Mouse (Mus musculus): ENCODE measurements around the gene Fam71b. TPM values are rescaled to one million over a fixed set of nuclear protein-coding genes. Genes with fewer than 3 reads are reported as not detected.

The Fam71b gene
- polyA plus RNA-seq, 1 experiment from 2014 or later, result not detected

- Histone ChIP-seq H3K36me3 (ENCODE audit: control insufficient read depth, insufficient read depth, low read length) (no peaks in the 10 kb centered on the region), H3K4me1 (ENCODE audit: control insufficient read depth, insufficient read depth, low read length) (no peaks in the 10 kb centered on the region), H3K4me2 (ENCODE audit: low read length) (no peak overlapping the region), H3K27me3 (ENCODE audit: control insufficient read depth, insufficient read depth, low read depth, low read length) (no peaks in the 10 kb centered on the region), H3K9me3 (replicated peaks; ENCODE audit: control insufficient read depth, low read length, poor library complexity, severe bottlenecking) (no peaks in the 10 kb centered on the region), H3K9ac (ENCODE audit: low read depth, low read length) (no peak overlapping the region), H3K27ac (ENCODE audit: low read length) (no peak overlapping the region), H3K4me3 (ENCODE audit: low read depth, low read length) (no peak overlapping the region)
- 51% methylated on average over 3 of the region's 3 CpGs for WGBS
- ATAC-seq, result no peak
These were observed 5.7 kb upstream of the Fam71b start for GRCm38 (mm10) chr11:46390621-46391020.

DNA sequence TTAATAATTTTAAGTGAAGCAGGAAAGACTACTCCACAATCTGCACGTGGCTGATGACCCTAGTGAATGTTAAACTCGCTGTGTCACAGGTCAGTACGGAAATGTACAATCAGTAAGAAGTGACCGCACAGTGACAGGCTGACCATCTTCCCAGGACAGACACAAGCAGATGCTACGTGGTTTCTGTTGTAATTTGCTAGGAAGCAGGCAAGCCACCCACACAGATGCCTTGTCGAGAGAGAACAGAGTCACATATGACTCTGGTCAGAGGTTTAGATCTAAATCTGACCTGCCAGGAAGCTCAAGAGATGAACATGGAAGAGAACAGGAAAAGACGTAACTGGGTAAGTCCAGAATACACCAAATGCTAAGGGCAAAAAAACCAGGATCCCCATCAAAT is 3.5 kb upstream of the Fam71b start:
- no peak for ATAC-seq
- Histone ChIP-seq H3K4me3 (ENCODE audit: low read depth, low read length) (no peak overlapping the region), H3K9ac (ENCODE audit: low read depth, low read length) (no peak overlapping the region), H3K27me3 (ENCODE audit: control insufficient read depth, insufficient read depth, low read depth, low read length) (no peaks in the 10 kb centered on the region), H3K27ac (ENCODE audit: low read length) (no peak overlapping the region), H3K4me2 (ENCODE audit: low read length) (no peak overlapping the region), H3K4me1 (ENCODE audit: control insufficient read depth, insufficient read depth, low read length) (no peaks in the 10 kb centered on the region), H3K36me3 (ENCODE audit: control insufficient read depth, insufficient read depth, low read length) (no peaks in the 10 kb centered on the region), H3K9me3 (replicated peaks; ENCODE audit: control insufficient read depth, low read length, poor library complexity, severe bottlenecking) (no peaks in the 10 kb centered on the region)
- 86% methylated on average over 7 of the region's 7 CpGs for WGBS

GRCm38 (mm10) chr11:46393413-46393812 is 2.9 kb upstream of the Fam71b start:
- H3K4me2 ChIP-seq (ENCODE audit: low read length), result no peak overlapping the region
- H3K36me3 ChIP-seq (ENCODE audit: control insufficient read depth, insufficient read depth, low read length), result no peaks in the 10 kb centered on the region
- WGBS, result 88% methylated on average over 4 of the region's 4 CpGs
- no peaks in the 10 kb centered on the region for H3K9me3 ChIP-seq (replicated peaks; ENCODE audit: control insufficient read depth, low read length, poor library complexity, severe bottlenecking)
- no peak overlapping the region for H3K9ac ChIP-seq (ENCODE audit: low read depth, low read length)
- no peaks in the 10 kb centered on the region for H3K27me3 ChIP-seq (ENCODE audit: control insufficient read depth, insufficient read depth, low read depth, low read length)
- H3K27ac ChIP-seq (ENCODE audit: low read length), result no peak overlapping the region
- ATAC-seq, result no peak
- H3K4me1 ChIP-seq (ENCODE audit: control insufficient read depth, insufficient read depth, low read length), result no peaks in the 10 kb centered on the region
- H3K4me3 ChIP-seq (ENCODE audit: low read depth, low read length), result no peak overlapping the region

- 88% methylated on average over 2 of the region's 2 CpGs for WGBS
- Histone ChIP-seq H3K27me3 (ENCODE audit: control insufficient read depth, insufficient read depth, low read depth, low read length) (no peaks in the 10 kb centered on the region), H3K36me3 (ENCODE audit: control insufficient read depth, insufficient read depth, low read length) (no peaks in the 10 kb centered on the region), H3K4me1 (ENCODE audit: control insufficient read depth, insufficient read depth, low read length) (no peaks in the 10 kb centered on the region), H3K9ac (ENCODE audit: low read depth, low read length) (no peak overlapping the region), H3K4me3 (ENCODE audit: low read depth, low read length) (no peak overlapping the region), H3K9me3 (replicated peaks; ENCODE audit: control insufficient read depth, low read length, poor library complexity, severe bottlenecking) (no peaks in the 10 kb centered on the region), H3K27ac (ENCODE audit: low read length) (no peak overlapping the region), H3K4me2 (ENCODE audit: low read length) (no peak overlapping the region)
- ATAC-seq, result no peak
These were observed 1.3 kb upstream of the Fam71b start for GRCm38 (mm10) chr11:46395088-46395487.

GRCm38 (mm10) chr11:46395698-46396097 is 661 bp upstream of the Fam71b start:
- Histone ChIP-seq H3K9ac (ENCODE audit: low read depth, low read length) (no peak overlapping the region), H3K36me3 (ENCODE audit: control insufficient read depth, insufficient read depth, low read length) (no peaks in the 10 kb centered on the region), H3K4me2 (ENCODE audit: low read length) (no peak overlapping the region), H3K4me1 (ENCODE audit: control insufficient read depth, insufficient read depth, low read length) (no peaks in the 10 kb centered on the region), H3K9me3 (replicated peaks; ENCODE audit: control insufficient read depth, low read length, poor library complexity, severe bottlenecking) (no peaks in the 10 kb centered on the region), H3K27me3 (ENCODE audit: control insufficient read depth, insufficient read depth, low read depth, low read length) (no peaks in the 10 kb centered on the region), H3K27ac (ENCODE audit: low read length) (no peak overlapping the region), H3K4me3 (ENCODE audit: low read depth, low read length) (no peak overlapping the region)
- ATAC-seq, result no peak
- 95% methylated on average over 2 of the region's 2 CpGs for WGBS

DNA sequence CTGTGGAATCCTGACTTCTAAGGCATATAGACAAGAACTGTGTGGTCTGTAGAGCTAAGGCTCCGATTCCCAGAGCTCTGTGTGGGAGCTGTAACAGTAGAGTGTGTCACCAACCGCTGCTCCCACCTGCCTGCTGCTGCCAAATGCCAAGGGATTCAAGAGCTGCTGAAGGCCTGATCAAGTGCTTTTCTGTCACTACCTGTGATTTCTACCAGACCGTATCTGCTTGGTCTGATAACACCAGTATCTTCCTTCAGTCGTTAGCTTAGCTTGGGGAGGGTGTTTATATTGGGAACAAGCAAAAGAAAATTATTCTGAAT is 461 bp downstream of the Fam71b start:
- no peak overlapping the region for H3K9ac ChIP-seq (ENCODE audit: low read depth, low read length)
- WGBS, result 94% methylated on average over 4 of the region's 4 CpGs
- no peaks in the 10 kb centered on the region for H3K27me3 ChIP-seq (ENCODE audit: control insufficient read depth, insufficient read depth, low read depth, low read length)
- no peaks in the 10 kb centered on the region for H3K4me1 ChIP-seq (ENCODE audit: control insufficient read depth, insufficient read depth, low read length)
- no peaks in the 10 kb centered on the region for H3K36me3 ChIP-seq (ENCODE audit: control insufficient read depth, insufficient read depth, low read length)
- no peak for ATAC-seq
- H3K9me3 ChIP-seq (replicated peaks; ENCODE audit: control insufficient read depth, low read length, poor library complexity, severe bottlenecking), result no peaks in the 10 kb centered on the region
- no peak overlapping the region for H3K27ac ChIP-seq (ENCODE audit: low read length)
- no peak overlapping the region for H3K4me2 ChIP-seq (ENCODE audit: low read length)
- H3K4me3 ChIP-seq (ENCODE audit: low read depth, low read length), result no peak overlapping the region

GRCm38 (mm10) chr11:46397900-46398299 is 1.5 kb downstream of the Fam71b start:
- no peaks in the 10 kb centered on the region for H3K9me3 ChIP-seq (replicated peaks; ENCODE audit: control insufficient read depth, low read length, poor library complexity, severe bottlenecking)
- no peak for ATAC-seq
- no peak overlapping the region for H3K9ac ChIP-seq (ENCODE audit: low read depth, low read length)
- H3K36me3 ChIP-seq (ENCODE audit: control insufficient read depth, insufficient read depth, low read length), result no peaks in the 10 kb centered on the region
- H3K4me2 ChIP-seq (ENCODE audit: low read length), result no peak overlapping the region
- H3K27ac ChIP-seq (ENCODE audit: low read length), result no peak overlapping the region
- H3K4me3 ChIP-seq (ENCODE audit: low read depth, low read length), result no peak overlapping the region
- 66% methylated on average over 2 of the region's 2 CpGs for WGBS
- H3K4me1 ChIP-seq (ENCODE audit: control insufficient read depth, insufficient read depth, low read length), result no peaks in the 10 kb centered on the region
- no peaks in the 10 kb centered on the region for H3K27me3 ChIP-seq (ENCODE audit: control insufficient read depth, insufficient read depth, low read depth, low read length)

- Histone ChIP-seq H3K27me3 (ENCODE audit: control insufficient read depth, insufficient read depth, low read depth, low read length) (no peaks in the 10 kb centered on the region), H3K36me3 (ENCODE audit: control insufficient read depth, insufficient read depth, low read length) (no peaks in the 10 kb centered on the region), H3K9ac (ENCODE audit: low read depth, low read length) (no peak overlapping the region), H3K4me2 (ENCODE audit: low read length) (no peak overlapping the region), H3K27ac (ENCODE audit: low read length) (no peak overlapping the region), H3K4me3 (ENCODE audit: low read depth, low read length) (no peak overlapping the region), H3K4me1 (ENCODE audit: control insufficient read depth, insufficient read depth, low read length) (no peaks in the 10 kb centered on the region), H3K9me3 (replicated peaks; ENCODE audit: control insufficient read depth, low read length, poor library complexity, severe bottlenecking) (no peaks in the 10 kb centered on the region)
- ATAC-seq, result no peak
- WGBS, result 86% methylated on average over 4 of the region's 4 CpGs
These were observed 2.1 kb downstream of the Fam71b start for GRCm38 (mm10) chr11:46398473-46398872.

GRCm38 (mm10) chr11:46398933-46399383 is 2.6 kb downstream of the Fam71b start:
- ATAC-seq, result no peak
- WGBS, result 54% methylated on average over 5 of the region's 5 CpGs
- Histone ChIP-seq H3K27ac (ENCODE audit: low read length) (no peak overlapping the region), H3K4me2 (ENCODE audit: low read length) (no peak overlapping the region), H3K9me3 (replicated peaks; ENCODE audit: control insufficient read depth, low read length, poor library complexity, severe bottlenecking) (no peaks in the 10 kb centered on the region), H3K27me3 (ENCODE audit: control insufficient read depth, insufficient read depth, low read depth, low read length) (no peaks in the 10 kb centered on the region), H3K4me3 (ENCODE audit: low read depth, low read length) (no peak overlapping the region), H3K4me1 (ENCODE audit: control insufficient read depth, insufficient read depth, low read length) (no peaks in the 10 kb centered on the region), H3K36me3 (ENCODE audit: control insufficient read depth, insufficient read depth, low read length) (no peaks in the 10 kb centered on the region), H3K9ac (ENCODE audit: low read depth, low read length) (no peak overlapping the region)

GRCm38 (mm10) chr11:46401555-46401954 is 5.2 kb downstream of the Fam71b start:
- Histone ChIP-seq H3K9ac (ENCODE audit: low read depth, low read length) (no peak overlapping the region), H3K27me3 (ENCODE audit: control insufficient read depth, insufficient read depth, low read depth, low read length) (no peaks in the 10 kb centered on the region), H3K27ac (ENCODE audit: low read length) (no peak overlapping the region), H3K4me3 (ENCODE audit: low read depth, low read length) (no peak overlapping the region), H3K9me3 (replicated peaks; ENCODE audit: control insufficient read depth, low read length, poor library complexity, severe bottlenecking) (no peaks in the 10 kb centered on the region), H3K4me2 (ENCODE audit: low read length) (no peak overlapping the region), H3K36me3 (ENCODE audit: control insufficient read depth, insufficient read depth, low read length) (no peaks in the 10 kb centered on the region), H3K4me1 (ENCODE audit: control insufficient read depth, insufficient read depth, low read length) (no peaks in the 10 kb centered on the region)
- WGBS, result 85% methylated on average over 12 of the region's 12 CpGs
- no peak for ATAC-seq

Measured in midbrain, embryonic 16.5 days (tissue).